Mouse (Mus musculus) heart, embryonic 13.5 days (tissue): ENCODE measurements around the gene Flt3. TPM values are rescaled to one million over a fixed set of nuclear protein-coding genes. Genes with fewer than 3 reads are reported as not detected.

Source experiments
- ATAC-seq: fragments of 200-750 bp; cut with Nextera tagmentation; 2 replicates; pipeline ENCODE4 v1.8.0; 2017; ENCODE audit warnings: moderate TSS enrichment; ENCODE audit not compliant: insufficient number of reproducible peaks, low FRiP score, low TSS enrichment; ENCODE audit errors: extremely low read depth
- H3K27ac ChIP-seq: fragments of 300-500 bp; sonication (generic); replicated peaks from 2 replicates; pipeline ENCODE4 v1.5.1; 2015; ENCODE audit warnings: moderate library complexity, mild to moderate bottlenecking, inconsistent platforms
- H3K27me3 ChIP-seq: fragments of 300-500 bp; sonication (generic); replicated peaks from 2 replicates; pipeline ENCODE4 v1.6.1; 2015; ENCODE audit warnings: mild to moderate bottlenecking, inconsistent platforms
- H3K36me3 ChIP-seq: fragments of 300-500 bp; sonication (generic); 2 replicates; pipeline ENCODE4 v1.6.1; 2015; ENCODE audit warnings: mild to moderate bottlenecking, inconsistent platforms
- H3K4me1 ChIP-seq: fragments of 300-500 bp; sonication (generic); 2 replicates; pipeline ENCODE4 v1.6.1; 2015; ENCODE audit warnings: inconsistent platforms
- H3K4me2 ChIP-seq: fragments of 300-500 bp; sonication (generic); 2 replicates; pipeline ENCODE4 v1.6.1; 2015; ENCODE audit warnings: inconsistent platforms, mild to moderate bottlenecking, moderate library complexity
- H3K4me3 ChIP-seq: fragments of 300-500 bp; sonication (generic); 2 replicates; pipeline ENCODE4 v1.5.1; 2015; ENCODE audit warnings: moderate library complexity, mild to moderate bottlenecking, inconsistent platforms
- H3K9ac ChIP-seq: fragments of 300-500 bp; sonication (generic); 2 replicates; pipeline ENCODE4 v1.6.1; 2015; ENCODE audit warnings: inconsistent platforms, mild to moderate bottlenecking, moderate library complexity
- H3K9me3 ChIP-seq: fragments of 300-500 bp; sonication (generic); 2 replicates; pipeline ENCODE4 v1.6.1; 2016; ENCODE audit warnings: inconsistent platforms
- WGBS: fragments of 180-500 bp; shearing (Covaris S2); methylation state at CpG from one replicate; pipeline ENCODE4 v1.1.7; 2015; ENCODE audit warnings: mixed read lengths; 5-methylcytosine and 5-hydroxymethylcytosine counted together
- polyA plus RNA-seq: library from polyadenylated mRNA; unstranded; fragments of >200 nt; fragmentation: Nextera tagmentation; extraction: Ambion mirVana; gene quantifications from 2 replicates; pipeline ENCODE4 v1.2.1, GENCODE M21; 2015

Flt3 gene
- 0.04 and 0.08 TPM in 2 replicates for polyA plus RNA-seq

GRCm38 (mm10) chr5:147399843-147400504, at the start of gene Flt3:
Gene Flt3, minus strand, starts transcription at chr5:147400489.
- Histone ChIP-seq H3K4me3 (peak within 1 kb of the TSS; percentile 52), H3K9ac (peak within 1 kb of the TSS; percentile 55), H3K9me3 (no peaks in the 10 kb centered on the region), H3K4me1 (peaks cover 16% of the 10 kb centered on the region), H3K4me2 (peak within 1 kb of the TSS; percentile 85), H3K36me3 (no peaks in the 10 kb centered on the region), H3K27me3 (peaks cover 61% of the 10 kb centered on the region), H3K27ac (no peak within 1 kb of the TSS)
- under 1% methylated on average over 52 of the region's 56 CpGs for WGBS
- no peak; the same call in 1 of the 2 replicates for ATAC-seq

- H3K9me3 ChIP-seq = no peaks in the 10 kb centered on the region
- ATAC-seq = no peak
- H3K27ac ChIP-seq = 0 out of 2 replicates have a peak overlapping the region, but pooled peaks have one; percentile 5
- peaks cover 48% of the 10 kb centered on the region for H3K4me1 ChIP-seq
- peaks cover 24% of the 10 kb centered on the region for H3K36me3 ChIP-seq
- H3K27me3 ChIP-seq = no peaks in the 10 kb centered on the region
- H3K4me2 ChIP-seq = no peak overlapping the region
- H3K9ac ChIP-seq = no peak overlapping the region
- no peak overlapping the region for H3K4me3 ChIP-seq
- 87% methylated on average over 4 of the region's 4 CpGs for WGBS
These were observed 48.6 kb upstream of the Flt3 start for GRCm38 (mm10) chr5:147448933-147449332.

DNA sequence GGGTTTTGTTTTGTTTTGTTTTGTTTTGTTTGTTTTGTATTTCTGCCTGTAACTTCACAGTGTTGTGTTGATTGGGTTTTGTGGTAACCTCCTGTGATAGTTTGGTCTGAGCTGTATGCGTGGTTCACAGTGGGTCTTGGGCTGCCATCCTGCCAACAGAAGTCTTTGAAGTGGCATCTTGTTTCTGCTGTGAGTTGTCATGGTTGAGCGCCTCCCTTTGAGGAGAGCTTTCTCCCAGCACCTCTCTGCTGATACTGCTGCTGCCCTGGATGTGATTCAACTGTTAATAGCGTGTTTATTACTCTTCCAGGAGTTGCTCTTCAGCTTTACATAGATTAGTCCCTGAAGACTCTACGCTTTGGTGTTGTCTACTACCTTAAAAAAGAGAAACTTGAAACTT, 48.2 kb upstream of the Flt3 start:
- 65% methylated on average over 4 of the region's 4 CpGs for WGBS
- no peak for ATAC-seq
- H3K4me1 ChIP-seq = peaks cover 52% of the 10 kb centered on the region

GRCm38 (mm10) chr5:147445252-147445651, 45.0 kb upstream of the Flt3 start:
- H3K9ac ChIP-seq = no peak overlapping the region
- H3K4me3 ChIP-seq = no peak overlapping the region
- 0 out of 2 replicates have a peak, but pooled peaks cover 3% of the 10 kb centered on the region for H3K9me3 ChIP-seq
- H3K27ac ChIP-seq = 0 out of 2 replicates have a peak overlapping the region, but pooled peaks have one; percentile 24
- H3K4me2 ChIP-seq = no peak overlapping the region
- H3K27me3 ChIP-seq = no peaks in the 10 kb centered on the region
- peaks cover 77% of the 10 kb centered on the region for H3K4me1 ChIP-seq
- no peak for ATAC-seq
- WGBS = 69% methylated on average over 4 of the region's 4 CpGs
- H3K36me3 ChIP-seq = peaks cover 6% of the 10 kb centered on the region; the same call in 1 of the 2 replicates

More for the DNA sequence above, 48.2 kb upstream of the Flt3 start:
- Histone ChIP-seq H3K9ac (no peak overlapping the region), H3K4me2 (no peak overlapping the region), H3K27me3 (no peaks in the 10 kb centered on the region), H3K4me3 (no peak overlapping the region), H3K9me3 (no peaks in the 10 kb centered on the region), H3K27ac (0 out of 2 replicates have a peak overlapping the region, but pooled peaks have one; percentile 5), H3K36me3 (peaks cover 22% of the 10 kb centered on the region)

- no peak overlapping the region for H3K27ac ChIP-seq
- H3K9me3 ChIP-seq = 0 out of 2 replicates have a peak, but pooled peaks cover 3% of the 10 kb centered on the region
- no peak for ATAC-seq
- no peak overlapping the region for H3K9ac ChIP-seq
- H3K36me3 ChIP-seq = peaks cover 6% of the 10 kb centered on the region; the same call in 1 of the 2 replicates
- no peak overlapping the region for H3K4me2 ChIP-seq
- H3K4me1 ChIP-seq = peaks cover 77% of the 10 kb centered on the region
- no peak overlapping the region for H3K4me3 ChIP-seq
- WGBS = 65% methylated on average over 2 of the region's 2 CpGs
- no peaks in the 10 kb centered on the region for H3K27me3 ChIP-seq
These were observed 44.5 kb upstream of the Flt3 start for GRCm38 (mm10) chr5:147444757-147445156.

DNA sequence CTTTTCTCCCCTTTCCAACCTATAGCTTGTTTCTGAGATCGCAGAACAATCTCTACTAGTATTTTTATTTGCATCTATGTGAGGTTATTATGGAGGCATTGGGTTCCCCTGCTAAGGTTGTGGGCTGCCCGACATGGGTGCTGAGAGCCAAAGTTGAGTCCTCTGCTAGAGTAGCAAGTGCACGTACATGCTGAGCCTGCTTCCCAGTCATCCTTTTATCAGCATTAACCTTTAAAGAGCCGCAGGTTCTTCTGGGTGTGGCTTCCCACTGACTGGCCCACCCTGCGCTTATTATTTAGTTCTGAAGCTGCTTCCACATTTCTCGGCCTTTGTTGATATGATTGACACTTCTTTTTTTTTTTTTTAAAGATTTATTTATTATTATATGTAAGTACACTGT, 44.0 kb upstream of the Flt3 start:
- ATAC-seq = no peak

DNA sequence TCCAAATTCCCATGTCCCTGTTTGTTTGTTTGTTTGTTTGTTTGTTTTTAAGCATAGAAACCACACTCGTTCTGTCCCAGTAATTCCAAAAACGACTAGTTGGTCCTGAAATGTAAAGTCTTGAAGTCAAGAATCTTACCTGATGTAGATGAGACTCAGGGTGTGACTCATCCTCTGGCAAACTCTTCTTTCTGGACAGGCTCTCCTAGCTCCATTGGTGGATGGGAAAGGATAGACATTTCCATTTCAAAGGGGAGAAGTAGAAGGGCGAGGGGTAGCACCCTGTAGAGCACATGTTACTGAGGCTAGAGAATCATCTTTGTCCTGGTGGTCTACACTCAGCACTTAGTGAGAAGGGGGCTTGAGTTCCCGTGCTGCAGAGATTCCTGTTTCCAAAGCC, 42.5 kb upstream of the Flt3 start:
- H3K4me1 ChIP-seq = peaks cover 79% of the 10 kb centered on the region
- ATAC-seq = no peak
- H3K27me3 ChIP-seq = no peaks in the 10 kb centered on the region
- peaks cover 9% of the 10 kb centered on the region; the same call in 1 of the 2 replicates for H3K36me3 ChIP-seq
- no peak overlapping the region for H3K9ac ChIP-seq
- WGBS = 75% methylated on average over 4 of the region's 4 CpGs
- H3K9me3 ChIP-seq = 0 out of 2 replicates have a peak, but pooled peaks cover 3% of the 10 kb centered on the region
- H3K27ac ChIP-seq = no peak overlapping the region
- no peak overlapping the region for H3K4me3 ChIP-seq
- H3K4me2 ChIP-seq = no peak overlapping the region

More for the DNA sequence above, 44.0 kb upstream of the Flt3 start:
- Histone ChIP-seq H3K4me1 (peaks cover 79% of the 10 kb centered on the region), H3K27me3 (no peaks in the 10 kb centered on the region), H3K4me3 (no peak overlapping the region), H3K4me2 (no peak overlapping the region), H3K9ac (no peak overlapping the region), H3K36me3 (peaks cover 6% of the 10 kb centered on the region; the same call in 1 of the 2 replicates), H3K9me3 (0 out of 2 replicates have a peak, but pooled peaks cover 3% of the 10 kb centered on the region), H3K27ac (no peak overlapping the region)
- 66% methylated on average over 6 of the region's 6 CpGs for WGBS

GRCm38 (mm10) chr5:147441979-147442378, 41.7 kb upstream of the Flt3 start:
- WGBS = 33% methylated on average over 1 of the region's 1 CpGs
- ATAC-seq = no peak
- H3K4me3 ChIP-seq = no peak overlapping the region
- peaks cover 79% of the 10 kb centered on the region for H3K4me1 ChIP-seq
- no peak overlapping the region for H3K9ac ChIP-seq
- H3K27me3 ChIP-seq = no peaks in the 10 kb centered on the region
- H3K36me3 ChIP-seq = peaks cover 9% of the 10 kb centered on the region; the same call in 1 of the 2 replicates
- no peak overlapping the region for H3K4me2 ChIP-seq
- H3K9me3 ChIP-seq = 0 out of 2 replicates have a peak, but pooled peaks cover 3% of the 10 kb centered on the region
- no peak overlapping the region for H3K27ac ChIP-seq

DNA sequence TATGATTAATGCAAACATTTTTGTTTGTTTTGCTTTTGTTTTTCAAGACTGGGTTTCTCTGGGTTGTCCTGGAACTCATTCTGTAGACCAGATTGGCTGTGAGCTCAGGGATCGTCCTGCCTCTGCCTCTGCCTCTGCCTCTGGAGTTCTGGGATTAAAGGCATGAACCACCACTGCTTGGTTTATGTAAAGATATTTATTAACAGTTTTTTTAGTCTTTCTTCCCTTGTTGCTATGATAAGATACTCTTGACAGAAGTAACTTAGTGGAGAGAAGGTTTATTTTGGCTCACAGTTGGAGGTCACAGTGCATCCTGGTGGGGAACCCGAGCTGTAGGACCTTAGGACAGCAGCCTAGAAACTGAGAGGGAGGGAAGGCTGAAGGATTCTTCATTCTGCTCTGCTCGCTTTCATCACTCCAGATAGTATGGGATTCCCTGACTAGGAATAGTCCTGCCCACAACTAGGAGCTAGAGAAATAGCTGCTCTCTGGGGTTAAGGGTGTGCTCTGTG, 40.8 kb upstream of the Flt3 start:
- Histone ChIP-seq H3K4me1 (peaks cover 79% of the 10 kb centered on the region), H3K4me2 (no peak overlapping the region), H3K9me3 (0 out of 2 replicates have a peak, but pooled peaks cover 3% of the 10 kb centered on the region), H3K36me3 (peaks cover 9% of the 10 kb centered on the region; the same call in 1 of the 2 replicates), H3K27ac (no peak overlapping the region), H3K4me3 (no peak overlapping the region), H3K9ac (no peak overlapping the region), H3K27me3 (no peaks in the 10 kb centered on the region)
- WGBS = 55% methylated on average over 3 of the region's 3 CpGs
- no peak for ATAC-seq

- no peaks in the 10 kb centered on the region for H3K27me3 ChIP-seq
- 83% methylated on average over 5 of the region's 5 CpGs for WGBS
- no peak overlapping the region for H3K4me2 ChIP-seq
- no peak for ATAC-seq
- H3K9ac ChIP-seq = 0 out of 2 replicates have a peak overlapping the region, but pooled peaks have one; percentile 37
- H3K4me1 ChIP-seq = peaks cover 76% of the 10 kb centered on the region
- H3K9me3 ChIP-seq = 0 out of 2 replicates have a peak, but pooled peaks cover 3% of the 10 kb centered on the region
- 0 out of 2 replicates have a peak overlapping the region, but pooled peaks have one; percentile 15 for H3K27ac ChIP-seq
- no peak overlapping the region for H3K4me3 ChIP-seq
- H3K36me3 ChIP-seq = peaks cover 18% of the 10 kb centered on the region
These were observed 36.2 kb upstream of the Flt3 start for GRCm38 (mm10) chr5:147436491-147436890.

DNA sequence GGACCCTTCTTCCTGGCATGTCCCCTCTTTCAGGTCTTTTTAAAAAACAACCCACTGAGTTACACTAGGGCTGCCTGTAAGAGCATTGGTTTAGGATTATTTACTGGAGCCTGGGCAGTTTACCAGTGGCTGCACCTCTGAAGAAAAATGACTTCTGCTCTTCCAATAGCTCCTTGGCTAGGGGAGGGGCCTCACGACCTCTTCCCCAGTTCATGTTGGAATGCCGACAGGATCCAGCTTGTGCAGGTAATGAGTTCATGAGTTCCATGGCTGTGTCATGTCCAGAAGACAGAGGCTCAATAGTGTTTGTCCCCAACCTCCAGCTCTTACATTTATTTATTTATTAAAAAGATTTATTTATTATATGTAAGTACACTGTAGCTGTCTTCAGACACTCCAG, 35.5 kb upstream of the Flt3 start:
- no peaks in the 10 kb centered on the region for H3K27me3 ChIP-seq
- H3K36me3 ChIP-seq = peaks cover 17% of the 10 kb centered on the region
- H3K9me3 ChIP-seq = 0 out of 2 replicates have a peak, but pooled peaks cover 3% of the 10 kb centered on the region
- WGBS = 68% methylated on average over 2 of the region's 2 CpGs
- no peak overlapping the region for H3K9ac ChIP-seq
- no peak for ATAC-seq
- H3K27ac ChIP-seq = peak overlapping the region; percentile 63
- H3K4me3 ChIP-seq = no peak overlapping the region
- H3K4me1 ChIP-seq = peaks cover 68% of the 10 kb centered on the region
- peak overlapping the region; percentile 25; the same call in 1 of the 2 replicates for H3K4me2 ChIP-seq
